Mouse (Mus musculus) bone marrow macrophage, adult 2 months (primary cell): ENCODE data around the gene Baiap2l2.

Experiments used
- CTCF ChIP-seq: IDR thresholded peaks from 2 replicates; pipeline ENCODE4 v1.5.1; 2012; ENCODE audit warnings: low read depth, mild to moderate bottlenecking, low read length, moderate library complexity
- POLR2A ChIP-seq: IDR thresholded peaks from 2 replicates; pipeline ENCODE4 v1.6.1; 2012; ENCODE audit warnings: mild to moderate bottlenecking, low read depth, low read length, borderline replicate concordance

DNA sequence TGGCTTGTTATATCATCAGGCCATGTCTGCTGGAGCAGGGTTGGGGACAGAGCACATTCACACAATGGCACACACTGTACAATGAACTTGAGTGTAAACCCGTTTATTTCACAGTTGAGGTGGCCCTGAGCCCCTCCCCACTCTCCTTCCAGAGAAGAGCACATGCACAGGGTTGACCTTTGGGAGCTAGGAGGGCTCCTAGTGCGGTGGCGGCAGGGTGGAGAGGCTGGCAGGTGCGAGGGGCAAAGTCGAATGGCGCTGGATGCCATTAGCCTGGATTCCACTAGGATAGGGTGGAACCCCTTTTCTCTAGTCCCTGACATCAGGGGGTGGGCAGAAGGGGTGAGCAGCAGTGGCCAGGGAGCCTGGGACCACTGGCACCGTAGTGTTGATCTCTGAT is 804 bp upstream of the Baiap2l2 start:
- TF ChIP-seq POLR2A (no peak), CTCF (no peak)
